ENCODE assay signal across 14 mouse cellular contexts in the genomic region with DNA sequence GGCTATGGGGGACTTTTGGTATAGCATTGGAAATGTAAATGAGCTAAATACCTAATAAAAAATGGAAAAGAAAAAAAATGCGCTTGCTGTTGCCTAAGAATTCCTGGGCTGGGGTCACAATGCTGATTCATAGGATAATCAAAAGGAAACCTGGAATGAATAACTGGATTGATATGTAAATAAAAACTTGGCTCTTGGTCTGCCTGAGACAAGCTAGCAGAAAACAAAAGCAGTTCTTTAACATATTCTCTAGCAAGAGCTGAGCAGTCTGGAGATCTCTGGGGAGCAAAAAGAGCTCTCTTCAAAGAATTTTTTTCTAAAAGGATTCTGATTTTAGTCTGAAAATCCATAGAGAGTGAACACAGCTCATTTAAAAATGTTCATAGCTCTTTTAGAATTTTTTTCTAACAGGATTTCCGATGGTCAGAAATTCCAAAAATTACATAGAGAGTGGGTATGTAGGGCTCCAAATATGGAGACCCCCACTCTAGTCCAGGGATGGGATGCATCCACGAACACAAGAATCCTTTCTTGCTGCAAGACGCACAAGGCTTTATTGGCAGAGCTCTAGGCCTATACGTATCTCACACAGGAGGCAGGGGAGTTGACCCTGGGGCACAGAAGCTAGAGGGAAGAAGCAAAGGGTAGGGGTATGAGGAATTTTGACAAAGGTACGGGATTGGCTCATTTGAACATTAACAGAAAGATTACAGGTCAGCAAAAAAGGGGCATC.
"Had no signal": no experiment of that assay in that cellular context is flagged by ENCODE, and none has a peak within 500 bp of the region (broad histone marks: within the 10 kb centered on the region; RNA-seq: fewer than 3 reads in every experiment).

No protein-coding gene starts in this region.

- H3K27me3 ChIP-seq: liver, embryonic 12.5 days; neural tube, embryonic 12.5 days had no signal

- H3K9me3 ChIP-seq: limb, embryonic 10.5 days; liver, embryonic 12.5 days; neural tube, embryonic 12.5 days had no signal

- H3K4me3 ChIP-seq: left cerebral cortex, adult 2 months; limb, embryonic 10.5 days; liver, embryonic 12.5 days; neural tube, embryonic 12.5 days had no signal

- ATAC-seq: liver, embryonic 12.5 days had no signal

- H3K4me2 ChIP-seq: liver, embryonic 12.5 days; lung, embryonic 14.5 days; neural tube, embryonic 12.5 days had no signal

- H3K9ac ChIP-seq: liver, embryonic 12.5 days; lung, embryonic 14.5 days; neural tube, embryonic 12.5 days had no signal

- H3K27ac ChIP-seq: kidney, postnatal 0 days; left cerebral cortex, adult 2 months; limb, embryonic 10.5 days; liver, embryonic 12.5 days; neural tube, embryonic 12.5 days had no signal

- H3K4me1 ChIP-seq: limb, embryonic 10.5 days; liver, embryonic 12.5 days; neural tube, embryonic 12.5 days had no signal

- DNase-seq: kidney, adult 11 months; kidney, adult 9 months; lung, embryonic 14.5 days; lung, postnatal 10 days; lung, postnatal 4 days; right cerebral cortex, postnatal 4 days; spleen, adult 18-20 months; thymus, adult 2 months; thymus, postnatal 25 days had no signal

- H3K36me3 ChIP-seq: limb, embryonic 10.5 days; liver, embryonic 12.5 days; neural tube, embryonic 12.5 days had no signal
